In the genomic region with DNA sequence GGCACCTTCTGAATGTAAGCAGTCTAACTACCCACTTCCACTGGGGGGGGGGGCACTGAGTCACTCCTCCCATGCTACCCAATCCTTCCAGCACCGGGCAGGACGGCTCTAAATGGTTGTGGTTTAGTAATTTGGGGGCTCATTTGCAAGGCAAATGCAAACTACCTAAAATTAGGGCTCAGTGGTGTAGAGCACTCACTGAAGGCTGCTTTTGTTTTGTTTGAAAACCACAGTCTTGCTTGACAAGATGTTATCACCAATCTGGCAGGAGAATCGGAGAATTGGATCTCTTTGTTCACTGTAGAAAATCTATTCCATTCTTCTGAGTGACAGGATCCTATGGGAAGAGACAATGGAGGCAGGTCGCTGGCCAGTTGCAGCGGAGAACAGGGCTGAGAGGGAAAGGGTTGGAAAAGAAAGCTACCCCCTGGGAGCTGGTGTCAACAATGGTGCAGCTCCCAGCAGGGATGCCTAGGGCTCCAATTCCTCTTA, we compare ENCODE assay signal across 14 mouse cellular contexts.
DNase-seq lines count a peak whose midpoint lies in the region; ATAC-seq and TF ChIP-seq lines count a peak whose summit lies in the region.
"Had no signal": no experiment of that assay in that cellular context is flagged by ENCODE, and none has a peak within 500 bp of the region (broad histone marks: within the 10 kb centered on the region; RNA-seq: fewer than 3 reads in every experiment).

No protein-coding gene starts in this region.

- H3K27me3 ChIP-seq in hindbrain, embryonic 10.5 days (ENCODE audit: insufficient read depth, poor library complexity, severe bottlenecking), result no peaks in the 10 kb centered on the region; the same call in 1 of the 2 replicates
- H3K27me3 ChIP-seq in hindbrain, postnatal 0 days (ENCODE audit: insufficient read depth, low read length), result no peaks in the 10 kb centered on the region
- no peaks in the 10 kb centered on the region for H3K27me3 ChIP-seq in hindbrain, embryonic 11.5 days (ENCODE audit: control insufficient read depth, insufficient read depth, low read length)
- no peaks in the 10 kb centered on the region for H3K27me3 ChIP-seq in midbrain, embryonic 16.5 days (ENCODE audit: control insufficient read depth, insufficient read depth, low read depth, low read length)
- H3K27me3 ChIP-seq: limb, embryonic 15.5 days had no signal

- H3K9me3 ChIP-seq in hindbrain, embryonic 10.5 days, result peaks cover 10% of the 10 kb centered on the region
- 0 out of 2 replicates have a peak, but pooled peaks cover 2% of the 10 kb centered on the region for H3K9me3 ChIP-seq in hindbrain, postnatal 0 days (ENCODE audit: low read length)
- no peaks in the 10 kb centered on the region for H3K9me3 ChIP-seq in hindbrain, embryonic 11.5 days (ENCODE audit: control insufficient read depth, low read length)
- H3K9me3 ChIP-seq in midbrain, embryonic 16.5 days (replicated peaks; ENCODE audit: control insufficient read depth, low read length, poor library complexity, severe bottlenecking), result no peaks in the 10 kb centered on the region
- H3K9me3 ChIP-seq: limb, embryonic 15.5 days had no signal

- peaks cover 31% of the 10 kb centered on the region for H3K4me1 ChIP-seq in hindbrain, embryonic 10.5 days (replicated peaks)
- peaks cover 4% of the 10 kb centered on the region; the same call in 1 of the 2 replicates for H3K4me1 ChIP-seq in hindbrain, postnatal 0 days (ENCODE audit: insufficient read depth, low read length)
- H3K4me1 ChIP-seq in hindbrain, embryonic 11.5 days (replicated peaks; ENCODE audit: control insufficient read depth, insufficient read depth, low read length), result peaks cover 2% of the 10 kb centered on the region; the same call in 1 of the 2 replicates
- peaks cover 17% of the 10 kb centered on the region for H3K4me1 ChIP-seq in midbrain, embryonic 16.5 days (ENCODE audit: control insufficient read depth, insufficient read depth, low read length)

- H3K27ac ChIP-seq in hindbrain, embryonic 10.5 days, result peak overlapping the region; percentile 81
- H3K27ac ChIP-seq in hindbrain, postnatal 0 days, result no peak overlapping the region
- H3K27ac ChIP-seq in hindbrain, embryonic 11.5 days (ENCODE audit: low read depth, low read length), result peak overlapping the region; percentile 18; the same call in 1 of the 2 replicates
- no peak overlapping the region for H3K27ac ChIP-seq in midbrain, embryonic 16.5 days (ENCODE audit: low read length)
- H3K27ac ChIP-seq: limb, embryonic 15.5 days had no signal

- no peak for TF ChIP-seq CTCF in hindbrain, postnatal 0 days (IDR thresholded peaks at IDR 0.05; ENCODE audit: low read depth)

- under 1% methylated on average over 5 of the region's 5 CpGs for WGBS in hindbrain, embryonic 10.5 days
- WGBS in hindbrain, postnatal 0 days, result 14% methylated on average over 5 of the region's 5 CpGs
- 2% methylated on average over 5 of the region's 5 CpGs for WGBS in hindbrain, embryonic 11.5 days
- 12% methylated on average over 5 of the region's 5 CpGs for WGBS in midbrain, embryonic 16.5 days

- H3K4me3 ChIP-seq in hindbrain, embryonic 10.5 days, result no peak overlapping the region
- H3K4me3 ChIP-seq in hindbrain, postnatal 0 days (ENCODE audit: low read length), result no peak overlapping the region
- no peak overlapping the region for H3K4me3 ChIP-seq in hindbrain, embryonic 11.5 days (ENCODE audit: low read depth, low read length)
- H3K4me3 ChIP-seq in midbrain, embryonic 16.5 days (ENCODE audit: low read depth, low read length), result no peak overlapping the region
- H3K4me3 ChIP-seq: limb, embryonic 15.5 days had no signal

- no peak for ATAC-seq in hindbrain, postnatal 0 days
- ATAC-seq in hindbrain, embryonic 11.5 days (ENCODE audit: low FRiP score), result peak; percentile 69
- ATAC-seq in midbrain, embryonic 16.5 days, result peak; percentile 34; the same call in 1 of the 2 replicates
- no peak; the same call in 1 of the 2 replicates for ATAC-seq in granulocyte monocyte progenitor cell, adult 5-6 weeks (replicated peaks; ENCODE audit: poor library complexity, severe bottlenecking)

- H3K4me2 ChIP-seq in hindbrain, postnatal 0 days (ENCODE audit: low read depth, low read length), result no peak overlapping the region
- H3K4me2 ChIP-seq in hindbrain, embryonic 11.5 days (replicated peaks; ENCODE audit: low read depth, low read length), result no peak overlapping the region
- H3K4me2 ChIP-seq in midbrain, embryonic 16.5 days (ENCODE audit: low read length), result no peak overlapping the region
- H3K4me2 ChIP-seq: limb, embryonic 15.5 days had no signal

- H3K36me3 ChIP-seq in hindbrain, embryonic 10.5 days, result no peaks in the 10 kb centered on the region
- H3K36me3 ChIP-seq in hindbrain, postnatal 0 days (ENCODE audit: insufficient read depth, low read length), result no peaks in the 10 kb centered on the region
- no peaks in the 10 kb centered on the region for H3K36me3 ChIP-seq in hindbrain, embryonic 11.5 days (ENCODE audit: control insufficient read depth, insufficient read depth, low read length)
- no peaks in the 10 kb centered on the region for H3K36me3 ChIP-seq in midbrain, embryonic 16.5 days (ENCODE audit: control insufficient read depth, insufficient read depth, low read length)
- H3K36me3 ChIP-seq: limb, embryonic 15.5 days had no signal

- H3K9ac ChIP-seq in hindbrain, postnatal 0 days (replicated peaks; ENCODE audit: low read length), result no peak overlapping the region
- H3K9ac ChIP-seq in hindbrain, embryonic 11.5 days (ENCODE audit: low read depth, low read length), result no peak overlapping the region
- H3K9ac ChIP-seq in midbrain, embryonic 16.5 days (ENCODE audit: low read depth, low read length), result no peak overlapping the region
- H3K9ac ChIP-seq: limb, embryonic 15.5 days had no signal

- peak; percentile 53 for DNase-seq in hindbrain, embryonic 10.5 days (ENCODE audit: low spot score)
- DNase-seq in hindbrain, postnatal 0 days (ENCODE audit: low spot score), result no peak
- peak; percentile 51 for DNase-seq in embryo, embryonic 10.5 days (ENCODE audit: low spot score)
- peak; percentile 56 for DNase-seq in hindbrain, embryonic 11.5 days (ENCODE audit: low spot score)
- DNase-seq in gastrocnemius, adult 18-20 months (ENCODE audit: low spot score), result no peak
- no peak for DNase-seq in cerebellum, adult 18-20 months
- DNase-seq: adrenal gland, postnatal 10 days; cerebellum, postnatal 10 days; heart, postnatal 14 days; kidney, postnatal 36 days; retina, postnatal 1 day had no signal

Comparison
In these comparisons a context has a peak if more than half of its experiments do, and no peak if none do; other contexts are left out.
1. DNase-seq: peak in hindbrain, embryonic 10.5 days (single experiment), embryo, embryonic 10.5 days (single experiment) and hindbrain, embryonic 11.5 days (single experiment); none in hindbrain, postnatal 0 days (single experiment), gastrocnemius, adult 18-20 months (single experiment) and cerebellum, adult 18-20 months (0 of 2).
2. H3K27ac ChIP-seq: peak in hindbrain, embryonic 10.5 days (single experiment) and hindbrain, embryonic 11.5 days (single experiment); none in hindbrain, postnatal 0 days (single experiment) and midbrain, embryonic 16.5 days (single experiment).
3. ATAC-seq: peak in hindbrain, embryonic 11.5 days (single experiment) and midbrain, embryonic 16.5 days (single experiment); none in hindbrain, postnatal 0 days (single experiment) and granulocyte monocyte progenitor cell, adult 5-6 weeks (single experiment).